Mouse (Mus musculus) embryonic facial prominence, embryonic 13.5 days (tissue): ENCODE results near the gene Olfr455. TPM values are rescaled to one million over a fixed set of nuclear protein-coding genes. Genes with fewer than 3 reads are reported as not detected.

ENCODE experiments used
- polyA plus RNA-seq: library from polyadenylated mRNA; unstranded; fragments of >200 nt; fragmentation: Nextera tagmentation; extraction: Ambion mirVana; gene quantifications from 2 replicates; pipeline ENCODE4 v1.2.1, GENCODE M21; 2015

Olfr455 gene
- polyA plus RNA-seq, 1 experiment from 2014 or later = not detected

Other genes starting within 250 kb of the Olfr455 start
- 0.36 and 0.60 TPM in 2 replicates for gene Fam131b, start 222.9 kb downstream of the Olfr455 start, polyA plus RNA-seq
- gene Zyx, start 198.0 kb downstream of the Olfr455 start, polyA plus RNA-seq = 77.2 and 81.0 TPM in 2 replicates
- gene Epha1, start 174.3 kb downstream of the Olfr455 start, polyA plus RNA-seq = 10.5 and 10.8 TPM in 2 replicates
- gene Tas2r143, start 147.3 kb downstream of the Olfr455 start, polyA plus RNA-seq = not detected in 2 replicates
- gene Tas2r135, start 142.2 kb downstream of the Olfr455 start, polyA plus RNA-seq = not detected in 2 replicates
- gene Tas2r126, start 113.1 kb downstream of the Olfr455 start, polyA plus RNA-seq = not detected in 2 replicates
- not detected in 2 replicates for gene Olfr458, start 82.4 kb downstream of the Olfr455 start, polyA plus RNA-seq
- gene Olfr457, start 71.3 kb downstream of the Olfr455 start, polyA plus RNA-seq = not detected in 2 replicates
- gene Olfr456, start 60.4 kb downstream of the Olfr455 start, polyA plus RNA-seq = not detected in 2 replicates
- gene Tcaf3, start 50.1 kb upstream of the Olfr455 start, polyA plus RNA-seq = not detected in 2 replicates
- 4.3 and 5.3 TPM in 2 replicates for gene Tcaf2, start 97.7 kb upstream of the Olfr455 start, polyA plus RNA-seq
- 75.6 and 81.9 TPM in 2 replicates for gene Tcaf1, start 162.5 kb upstream of the Olfr455 start, polyA plus RNA-seq
- not detected in 2 replicates for gene Olfr453, start 191.8 kb upstream of the Olfr455 start, polyA plus RNA-seq
- not detected in 2 replicates for gene Olfr38, start 208.8 kb upstream of the Olfr455 start, polyA plus RNA-seq
- gene Olfr452, start 237.5 kb upstream of the Olfr455 start, polyA plus RNA-seq = not detected in 2 replicates